Mouse (Mus musculus): ENCODE measurements at regions not wholly inside any gene's neighbourhood (a gene's known extent, or its start where the extent isn't known, plus 50 kb on each side); places are given as distances from the start of the nearest gene placed in this dataset.

DNA sequence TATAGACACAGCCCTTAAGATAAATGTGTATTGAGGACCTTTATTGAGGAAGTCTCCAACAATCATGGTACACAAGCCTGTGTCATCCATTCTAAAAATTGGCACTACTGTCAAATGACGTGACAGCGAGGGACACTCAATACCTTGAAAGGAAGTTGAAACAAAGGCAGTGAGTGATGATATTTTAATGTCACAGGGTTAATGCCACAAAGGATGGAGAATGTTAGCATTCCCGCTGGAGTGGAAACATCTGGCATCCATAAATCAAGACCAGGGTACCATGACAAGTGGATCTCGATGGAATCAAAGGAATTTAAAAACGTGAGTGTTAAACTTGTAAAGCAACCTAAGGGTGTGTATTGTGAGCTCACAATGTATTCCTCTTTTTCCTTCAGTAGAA is 441.5 kb downstream of the Basp1 start:
- DNase-seq (ENCODE audit: low spot score in 2 of 2), result no peak

DNA sequence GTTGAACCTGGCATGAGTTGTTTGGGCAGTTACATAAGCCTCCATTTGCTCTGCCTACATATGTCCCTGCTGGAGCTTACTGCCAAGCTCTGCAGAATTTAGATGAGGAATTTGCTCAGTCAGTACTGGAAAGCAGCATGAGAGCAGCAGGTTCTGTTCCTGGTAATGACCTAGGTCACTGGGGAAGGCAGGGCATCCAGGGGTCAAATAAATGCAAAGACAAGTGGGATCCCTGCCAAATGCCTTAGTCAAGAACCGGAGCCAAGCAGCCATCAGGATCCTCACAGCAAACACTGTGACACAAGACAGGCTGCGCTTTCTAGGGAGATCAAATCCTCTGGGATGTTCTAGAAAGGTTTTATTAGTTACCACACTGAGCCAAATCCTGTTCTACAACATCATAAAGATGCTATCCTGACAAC is 444.2 kb downstream of the Basp1 start:
- peak in 1 of 2 experiments; percentile 25 for DNase-seq (ENCODE audit: low spot score in 2 of 2)

DNA sequence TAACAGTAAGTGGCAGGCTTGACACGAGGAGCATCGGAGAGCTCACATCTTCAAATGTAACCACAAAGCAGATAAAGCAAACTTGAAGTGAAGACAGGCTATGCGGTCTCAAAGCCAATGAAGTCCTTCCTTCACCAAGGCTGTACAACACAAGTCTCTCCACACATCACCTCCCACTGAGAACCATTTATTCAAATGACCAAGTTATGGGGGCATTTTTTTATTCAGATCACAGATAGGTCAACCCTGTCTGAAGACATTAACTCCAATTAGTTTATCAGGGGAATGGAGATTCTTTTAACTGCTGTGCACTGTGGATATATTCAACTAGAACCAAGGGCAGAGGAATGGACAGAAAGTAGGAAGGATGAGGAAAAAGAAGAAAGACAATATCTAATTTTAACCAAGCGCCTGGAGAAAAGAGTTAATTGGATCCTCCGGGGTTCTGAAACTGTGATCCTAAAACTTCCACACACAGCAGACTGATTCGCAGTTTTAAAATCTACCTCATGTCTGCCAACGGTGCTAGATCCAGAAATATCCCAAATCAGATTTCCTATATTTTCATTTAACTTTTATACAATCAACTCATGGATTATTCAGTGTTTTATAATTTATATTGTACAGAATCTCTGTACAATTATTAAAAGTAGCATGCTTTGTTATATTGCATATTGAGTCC is 444.8 kb downstream of the Basp1 start:
- DNase-seq (ENCODE audit: low spot score in 2 of 2), result no peak

DNA sequence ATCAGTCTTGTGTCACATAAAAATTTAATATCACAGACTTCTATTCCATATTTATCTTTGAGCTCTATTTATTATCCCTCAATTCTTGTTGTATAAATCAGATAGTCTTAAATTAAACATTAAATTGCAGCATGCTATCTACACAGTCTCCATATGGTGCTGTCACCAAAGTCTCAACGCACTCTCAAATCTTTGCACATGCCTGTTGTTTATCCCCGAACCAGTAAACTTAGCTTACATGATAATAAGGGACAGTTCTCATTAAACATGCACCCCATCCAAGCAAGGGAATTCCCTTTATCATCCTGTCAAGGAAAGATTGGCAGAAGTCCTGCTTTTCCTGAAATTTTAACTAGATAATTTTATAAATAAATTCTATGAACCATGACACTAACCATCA is 483.8 kb downstream of the Basp1 start:
- no peak for DNase-seq (ENCODE audit: low spot score in 2 of 2)

DNA sequence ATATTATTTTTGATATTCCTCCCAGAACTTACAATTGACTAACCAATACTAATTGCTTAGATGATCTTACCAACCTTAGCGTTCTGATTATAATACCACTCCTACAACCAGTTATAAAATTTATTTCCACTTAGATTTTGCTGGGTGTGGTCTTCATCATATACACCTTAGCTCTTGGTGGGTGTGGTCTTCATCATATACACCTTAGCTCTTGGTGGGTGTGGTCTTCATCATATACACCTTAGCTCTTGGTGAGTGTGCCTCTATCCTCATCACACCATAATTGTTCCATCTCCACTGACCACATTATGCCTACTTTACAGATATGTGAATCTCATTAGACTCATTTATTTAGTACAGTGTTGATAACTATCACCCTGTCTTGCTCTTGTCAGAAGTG is 501.7 kb downstream of the Basp1 start:
- DNase-seq (ENCODE audit: low spot score in 2 of 2), result no peak

DNA sequence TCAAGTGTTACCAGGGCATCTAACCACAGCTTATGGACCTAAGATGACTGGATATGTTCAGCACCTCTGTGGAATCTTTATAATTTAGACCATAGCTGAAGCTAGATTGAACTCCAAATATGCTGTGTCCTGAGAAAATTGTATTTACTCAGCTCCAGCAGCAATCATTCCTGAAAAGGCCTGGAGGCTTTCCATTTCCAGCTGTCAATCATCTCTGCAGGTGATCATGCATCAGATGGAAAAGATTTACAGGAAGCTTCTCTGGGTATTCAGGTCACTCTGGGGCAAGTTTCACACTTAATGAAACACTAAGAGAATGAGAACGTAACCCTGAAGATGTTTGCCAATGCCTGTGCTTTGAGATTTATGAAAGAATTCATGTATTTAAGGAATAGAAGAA is 502.1 kb downstream of the Basp1 start:
- no peak for DNase-seq (ENCODE audit: low spot score in 2 of 2)

DNA sequence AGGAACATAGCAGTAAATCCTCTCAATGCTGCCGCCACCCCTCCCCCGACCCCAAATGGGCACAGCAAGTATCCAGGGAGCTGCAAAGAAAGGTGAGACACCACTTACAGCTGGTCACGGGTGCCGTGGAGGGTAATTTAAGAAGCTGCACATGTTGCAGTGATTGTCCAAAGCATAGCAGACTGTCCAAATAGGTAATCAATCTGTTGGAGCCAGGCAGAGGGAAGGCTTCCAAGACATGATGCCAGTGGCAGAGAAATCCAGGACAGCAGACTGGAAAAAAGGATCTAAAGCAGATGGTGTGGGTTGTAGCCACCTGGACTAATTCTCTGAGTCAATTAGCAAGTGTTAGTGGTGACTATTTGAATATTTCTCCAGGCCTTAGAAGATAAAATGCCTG is 506.6 kb downstream of the Basp1 start:
- DNase-seq (ENCODE audit: low spot score in 2 of 2), result no peak

DNA sequence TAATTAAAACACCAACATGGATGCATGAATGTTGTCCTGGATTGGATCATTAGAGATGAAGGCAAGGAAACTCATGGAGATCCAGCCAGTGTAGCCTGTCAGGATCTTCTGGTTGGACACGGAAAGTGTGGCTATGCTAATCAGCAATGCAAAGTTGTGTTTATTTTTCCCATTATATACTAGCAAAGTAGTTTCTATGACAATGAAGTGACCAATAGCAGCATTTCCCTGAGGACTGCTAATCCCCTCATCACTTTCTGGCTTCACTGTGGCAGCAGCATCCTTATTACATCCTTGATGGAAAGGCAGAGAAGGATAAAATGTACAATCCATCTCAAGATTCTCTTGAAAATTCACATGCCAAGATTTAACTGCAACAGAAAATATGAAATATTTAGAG is 534.7 kb downstream of the Basp1 start:
- no peak for DNase-seq (ENCODE audit: low spot score in 2 of 2)

DNA sequence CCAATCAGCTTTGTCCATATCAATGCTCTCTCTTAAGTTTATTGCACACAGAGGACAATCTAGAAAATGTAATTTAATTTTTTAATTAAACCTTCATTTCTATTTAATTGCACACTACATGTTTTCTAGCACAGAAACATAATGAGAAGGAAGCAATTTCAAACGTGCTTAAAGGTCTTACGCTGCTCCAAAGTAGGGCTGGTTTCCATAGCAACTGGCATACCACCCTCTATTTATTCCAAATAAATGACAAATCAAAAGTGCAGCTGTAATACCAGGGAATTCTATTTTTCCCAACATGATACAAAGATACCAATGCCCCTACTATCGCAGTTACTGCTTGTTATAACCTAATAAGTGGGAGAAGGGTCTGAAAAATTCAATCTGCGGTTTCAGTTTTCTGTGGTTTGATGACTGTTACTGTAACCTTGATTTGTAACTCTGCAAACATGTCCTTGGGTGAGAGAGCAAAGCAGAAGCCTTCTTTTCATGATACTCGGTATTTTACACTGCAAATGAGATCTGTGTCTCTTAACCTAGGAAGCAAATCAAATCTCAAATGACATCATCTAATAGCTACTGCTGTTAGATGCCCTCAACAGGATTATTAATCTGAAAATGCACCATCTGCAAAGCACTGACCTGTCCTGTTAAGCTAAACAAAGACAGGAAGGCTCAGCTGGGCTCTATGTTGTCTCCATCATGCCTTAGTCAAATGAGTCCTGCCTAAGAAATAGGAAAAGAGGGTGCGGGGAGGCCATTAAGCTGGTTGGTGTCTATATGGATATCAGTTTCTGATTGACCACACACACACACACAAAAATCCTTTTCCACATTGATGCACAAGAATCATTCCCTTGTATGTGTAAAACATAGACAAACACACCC is 535.6 kb downstream of the Basp1 start:
- DNase-seq (ENCODE audit: low spot score in 2 of 2), result no peak

DNA sequence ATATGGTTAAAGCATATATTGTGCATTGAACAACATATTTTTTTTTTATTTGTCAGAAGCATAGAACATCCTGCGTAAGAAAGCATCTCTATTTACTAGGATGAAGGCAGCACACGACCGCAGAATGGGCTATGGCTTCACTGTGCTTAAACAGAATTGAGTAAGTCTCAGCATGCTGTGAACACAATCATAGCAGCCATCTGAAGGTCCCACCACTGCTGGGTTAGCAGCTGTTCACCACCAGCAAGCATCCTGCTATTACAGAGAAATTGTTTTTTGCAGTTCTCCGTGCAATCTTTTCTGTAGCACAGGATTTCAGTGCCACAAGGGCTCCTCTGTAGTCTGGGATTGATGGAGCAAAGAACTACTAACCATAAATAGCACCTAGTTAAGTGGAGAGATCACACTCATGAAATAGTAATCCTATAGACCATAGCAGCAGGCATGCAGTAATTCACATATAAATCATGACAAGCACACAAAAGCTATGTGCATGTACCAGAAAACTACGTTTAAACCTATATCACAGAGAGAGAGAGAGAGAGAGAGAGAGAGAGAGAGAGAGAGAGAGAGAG is 537.3 kb downstream of the Basp1 start:
- no peak for DNase-seq (ENCODE audit: low spot score in 2 of 2)

DNA sequence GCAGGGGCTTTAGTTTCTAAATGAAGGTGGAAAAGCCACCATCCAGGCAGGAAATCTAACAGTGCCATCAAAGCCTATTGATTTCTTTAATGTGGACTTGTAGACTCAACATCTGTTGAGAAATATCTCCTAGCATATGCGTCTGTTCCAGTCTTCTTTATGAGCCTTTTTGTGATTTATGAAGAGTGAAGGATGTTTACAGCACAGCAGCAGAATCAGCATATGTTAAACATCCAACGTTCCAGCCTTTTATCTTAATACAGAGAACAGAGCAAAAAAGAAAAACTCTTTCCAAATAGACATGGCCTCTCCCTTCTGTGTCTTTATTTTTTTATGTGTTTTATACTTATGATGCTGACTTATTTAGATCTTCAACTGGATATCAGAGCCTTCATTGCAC is 573.3 kb downstream of the Basp1 start:
- no peak for DNase-seq (ENCODE audit: low spot score in 2 of 2)

DNA sequence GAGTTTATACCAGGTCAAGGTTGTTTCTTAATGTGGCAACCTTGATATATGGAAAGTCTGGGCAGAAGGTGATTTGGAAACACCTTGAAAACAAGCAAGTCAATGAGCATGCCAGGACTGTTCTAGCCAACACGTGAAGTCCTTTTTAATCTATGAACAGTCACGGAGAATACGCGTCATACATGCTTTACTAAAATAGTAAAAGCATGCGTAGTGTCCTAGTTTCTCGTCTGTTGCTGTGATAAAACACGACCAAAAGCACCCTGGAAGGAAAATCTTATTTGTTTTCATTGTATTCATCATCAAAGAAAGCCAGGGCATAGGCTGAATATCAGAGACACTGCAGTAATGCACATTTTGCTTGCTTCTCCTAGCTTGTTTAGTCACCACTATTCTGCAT is 575.2 kb downstream of the Basp1 start:
- DNase-seq (ENCODE audit: low spot score in 2 of 2), result no peak

DNA sequence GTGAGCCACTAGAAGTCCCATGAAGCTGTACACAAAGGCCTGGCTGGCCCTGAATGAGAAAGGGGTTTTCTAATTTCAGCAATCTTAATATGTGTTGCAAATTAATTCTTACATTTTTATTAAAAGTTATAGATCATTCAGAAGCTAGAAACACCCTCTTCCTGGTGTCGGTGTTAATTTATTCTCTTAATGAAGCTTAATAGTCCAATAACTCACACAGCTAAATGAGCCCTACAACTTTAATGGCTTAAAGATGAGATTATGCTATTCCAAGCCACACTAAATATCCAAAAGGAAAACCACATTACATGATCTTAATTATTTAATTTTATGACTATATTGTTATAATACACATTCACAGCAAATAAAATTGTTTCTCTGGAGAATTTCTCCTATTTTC is 585.7 kb downstream of the Basp1 start:
- DNase-seq (ENCODE audit: low spot score in 2 of 2), result no peak

DNA sequence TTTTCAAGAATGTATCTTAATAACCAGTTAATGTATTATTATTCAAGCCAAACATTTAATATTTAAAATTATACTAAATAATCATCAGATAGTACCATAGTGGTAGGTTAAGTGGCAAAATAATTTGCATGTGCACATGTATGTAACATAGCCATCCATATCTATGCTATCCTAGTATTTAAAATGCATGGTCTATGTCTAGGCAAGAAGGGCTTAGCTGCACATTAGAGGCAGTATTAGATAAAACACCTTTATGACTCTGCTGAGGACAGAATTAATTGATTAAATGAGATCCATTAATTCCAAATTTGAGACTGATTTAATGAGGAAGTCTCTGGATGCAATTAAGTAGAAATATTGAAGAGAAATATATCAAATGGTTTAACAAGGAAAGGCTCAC is 586.3 kb downstream of the Basp1 start:
- DNase-seq (ENCODE audit: low spot score in 2 of 2), result no peak

DNA sequence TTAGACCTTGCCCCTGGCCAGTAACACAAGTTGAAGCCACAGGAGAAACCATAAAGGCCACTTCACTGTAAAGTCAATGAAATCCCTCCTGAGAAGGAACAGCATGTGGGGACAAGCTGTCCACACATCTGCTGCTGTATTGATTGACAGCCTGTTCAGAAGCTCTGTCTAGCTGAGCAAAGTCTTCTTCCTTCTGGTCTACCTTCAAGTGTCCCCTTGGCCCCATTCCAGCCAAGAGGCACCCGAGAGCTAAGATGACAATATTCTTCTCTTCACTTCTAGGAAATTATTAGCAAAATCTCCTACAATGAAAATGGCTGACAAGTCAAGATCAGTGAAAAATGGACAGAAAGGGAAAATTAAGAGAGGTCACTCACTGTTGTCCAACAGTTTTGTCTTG is 616.7 kb downstream of the Basp1 start:
- no peak for DNase-seq (ENCODE audit: low spot score in 2 of 2)

DNA sequence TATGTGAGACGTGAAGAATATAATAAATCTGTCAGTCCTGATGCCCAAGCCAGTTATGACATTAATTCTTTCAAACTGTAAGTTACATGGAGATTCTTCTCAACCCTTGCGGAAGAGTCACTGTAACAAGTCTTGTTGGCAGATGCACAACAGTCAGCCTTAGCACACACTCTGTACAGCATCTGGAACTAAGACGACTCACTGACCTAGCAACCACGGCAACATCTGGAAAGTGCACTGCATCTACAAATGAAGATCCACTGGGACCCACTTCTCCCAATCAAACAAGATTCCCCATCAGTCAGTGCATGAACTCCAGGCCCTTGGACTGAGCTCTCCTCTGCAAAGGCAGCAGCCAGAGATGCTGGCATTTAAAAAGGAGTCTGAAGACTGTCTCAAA is 620.2 kb downstream of the Basp1 start:
- no peak for DNase-seq (ENCODE audit: low spot score in 2 of 2)

DNA sequence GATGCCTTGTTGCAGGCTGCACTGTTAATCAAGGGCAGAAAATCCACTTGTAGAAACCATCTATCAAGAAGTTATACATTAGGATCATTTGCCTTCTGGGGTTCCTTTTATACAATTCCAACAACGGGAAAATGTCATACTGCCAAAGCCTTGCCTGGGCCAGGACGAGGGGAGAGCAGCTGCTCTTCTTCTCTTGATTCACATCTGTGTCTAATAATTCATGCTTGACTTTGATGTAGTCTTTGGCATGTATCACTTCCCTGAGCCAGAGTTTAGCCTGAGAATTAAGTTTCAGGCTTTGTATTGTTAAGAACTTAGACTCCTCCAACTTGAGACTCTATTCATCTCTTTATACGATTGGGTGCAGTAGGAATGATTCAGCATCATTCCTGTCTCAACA is 627.2 kb downstream of the Basp1 start:
- no peak for DNase-seq (ENCODE audit: low spot score in 2 of 2)

DNA sequence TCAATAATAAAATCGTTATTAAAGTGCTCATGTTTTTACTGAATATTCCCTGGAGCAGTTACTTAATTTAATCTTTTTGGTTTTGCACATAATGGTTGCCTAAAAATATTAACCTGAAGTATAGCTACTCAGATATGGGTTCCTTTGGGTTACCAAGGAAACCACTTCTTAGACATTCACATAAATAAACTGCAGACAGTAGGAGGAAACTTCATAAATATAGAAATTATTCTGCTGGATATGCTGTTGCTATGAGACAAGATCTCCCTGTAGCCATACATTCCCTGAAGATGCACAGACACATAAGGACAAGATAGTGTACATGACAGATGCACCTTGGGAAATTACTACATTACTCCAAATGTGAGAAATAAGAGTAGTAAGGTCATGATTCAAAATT is 635.3 kb downstream of the Basp1 start:
- no peak for DNase-seq (ENCODE audit: low spot score in 2 of 2)

DNA sequence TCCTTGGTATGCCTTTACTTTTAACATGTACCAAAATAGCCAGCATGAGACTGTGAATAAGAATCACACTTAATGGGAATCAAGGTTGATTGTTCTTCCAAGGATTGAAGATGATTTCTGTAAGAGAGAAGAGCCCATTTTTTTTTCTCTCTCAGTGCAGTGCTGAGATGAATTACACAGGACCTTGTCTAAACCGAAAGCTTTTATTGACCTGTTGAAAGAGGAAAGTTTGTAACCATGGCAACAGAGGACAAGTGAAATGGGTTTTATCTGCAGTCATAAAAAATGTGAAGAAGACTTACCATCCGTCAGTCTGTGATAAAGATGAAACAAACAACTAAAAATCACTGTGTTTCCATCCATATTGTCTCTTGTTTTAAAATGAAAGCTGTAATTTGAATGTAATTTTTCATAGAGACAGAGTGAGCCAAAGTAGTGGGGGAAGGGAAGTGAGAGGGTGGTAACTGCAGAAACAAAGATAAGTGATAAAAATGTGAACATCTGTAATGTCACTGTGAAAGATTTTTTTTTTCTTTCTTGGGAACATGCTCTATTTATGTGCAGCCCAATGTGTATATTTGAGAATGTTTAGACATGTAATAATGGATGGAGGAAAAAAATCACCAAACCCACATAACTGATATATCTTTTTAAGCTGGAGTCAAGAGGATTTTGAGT is 661.9 kb downstream of the Basp1 start:
- no peak for DNase-seq (ENCODE audit: low spot score in 2 of 2)

DNA sequence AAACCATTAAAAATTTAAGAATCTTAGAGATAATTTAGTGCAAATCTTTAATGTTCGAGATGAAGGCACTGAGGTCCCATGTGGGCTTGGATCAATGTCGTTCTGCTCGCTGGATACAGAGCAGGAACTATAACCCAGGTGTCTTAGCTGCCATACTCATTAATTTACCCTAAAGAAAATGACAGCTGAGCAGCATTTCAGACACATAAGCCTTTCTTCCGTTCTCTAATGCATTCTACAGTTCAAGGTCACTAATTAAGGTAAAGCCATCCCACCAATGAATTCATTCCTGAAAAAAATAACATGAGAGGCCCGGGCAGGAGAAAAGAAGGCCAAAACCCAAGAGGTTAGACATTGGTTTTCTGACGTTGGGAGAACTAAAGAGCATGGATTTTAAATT is 670.3 kb downstream of the Basp1 start:
- DNase-seq (ENCODE audit: low spot score in 2 of 2), result no peak

DNA sequence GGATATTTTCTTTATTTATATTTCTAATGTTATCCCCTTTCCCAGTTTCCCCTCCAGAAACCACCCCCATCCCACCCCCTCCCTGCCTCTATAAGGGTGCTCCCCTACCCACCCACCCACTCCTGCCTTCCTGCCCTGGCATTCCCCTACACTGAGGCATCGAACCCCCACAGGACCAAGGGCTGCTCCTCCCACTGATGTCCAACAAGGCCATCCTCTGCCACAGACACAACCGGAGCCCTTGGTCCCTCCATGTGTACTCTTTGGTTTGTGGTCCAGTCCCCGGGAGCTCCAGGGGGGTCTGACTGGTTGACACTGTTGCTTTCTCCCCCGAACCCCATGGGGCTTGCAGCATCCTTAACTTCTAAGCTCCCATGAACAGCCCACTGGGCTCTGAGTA is 688.4 kb downstream of the Basp1 start:
- no peak for DNase-seq (ENCODE audit: low spot score in 2 of 2)

DNA sequence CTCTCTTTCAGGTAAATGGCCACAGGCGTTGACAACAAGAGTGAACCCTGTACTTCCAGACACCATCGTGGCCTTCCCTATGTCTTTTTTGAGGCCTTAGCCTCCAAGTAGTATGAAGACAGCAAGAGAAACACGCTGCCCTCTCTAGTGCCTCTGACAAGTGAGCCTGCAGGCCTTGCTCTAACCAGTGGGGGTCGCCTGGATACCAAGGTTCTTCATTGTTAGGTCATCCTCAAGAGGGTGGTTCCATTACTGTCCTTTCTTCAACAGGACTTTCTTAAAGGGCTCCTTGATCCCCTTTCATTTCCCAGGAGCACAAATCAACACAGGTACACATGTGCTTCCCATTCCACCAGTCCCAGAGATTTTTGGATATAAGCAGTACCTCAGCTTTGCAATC is 688.9 kb downstream of the Basp1 start:
- DNase-seq (ENCODE audit: low spot score in 2 of 2), result peak; percentile 25 to 42

DNA sequence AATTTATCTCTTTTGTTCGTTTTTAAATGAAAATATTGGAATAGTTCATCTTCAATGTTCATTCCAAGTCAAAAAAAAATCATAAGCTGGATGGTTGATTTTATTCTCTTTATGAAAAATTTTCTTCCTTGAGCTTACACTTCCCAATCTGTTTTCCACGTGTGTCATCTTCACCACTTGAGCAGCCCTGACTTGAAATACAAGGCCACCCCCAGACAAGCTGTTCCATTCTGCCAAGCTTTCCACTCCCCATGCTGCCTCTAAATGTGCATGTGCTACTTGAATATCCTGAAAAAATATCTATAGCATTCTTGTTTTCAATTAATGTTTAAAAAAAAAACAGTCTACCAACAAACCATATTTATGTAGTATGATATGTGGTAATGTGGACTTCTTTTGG is 693.2 kb downstream of the Basp1 start:
- peak; percentile 30 to 46 for DNase-seq (ENCODE audit: low spot score in 2 of 2)
